Mouse (Mus musculus): ENCODE results near the gene Ttyh1.

GRCm38 (mm10) chr7:4132581-4132980, 13.4 kb downstream of the Ttyh1 start:
- no peak for TF ChIP-seq EP300 (IDR thresholded peaks at IDR 0.05)
- no peak for TF ChIP-seq CTCF (IDR thresholded peaks at IDR 0.05)
